Mouse (Mus musculus): Measurements from ENCODE around the gene Cacna2d2.

GRCm38 (mm10) chr9:107533791-107534407 is 134.5 kb downstream of the Cacna2d2 start, which contains the start of gene Tmem115:
- TF ChIP-seq GATA1 (IDR thresholded peaks at IDR 0.05; ENCODE audit: borderline replicate concordance, low read length) (no peak), FLI1 (IDR thresholded peaks at IDR 0.05; ENCODE audit: low read length) (no peak)

Data from megakaryocyte, embryonic 14.5 days (primary cell).